Mouse (Mus musculus) MEL (cell line): ENCODE data around the gene Gadd45a. TPM values are rescaled to one million over a fixed set of nuclear protein-coding genes. Genes with fewer than 3 reads are reported as not detected.
A peak's percentile ranks its signal among the peaks of the same experiment; 100 is the strongest.

Experiments used
- DNase-seq: peaks from one replicate; pipeline ENCODE4 v3.0.0; 2011; ENCODE audit warnings: low read depth, low spot score
- H3K27ac ChIP-seq: 2 replicates; pipeline ENCODE4 v1.5.1; 2012; ENCODE audit warnings: low read depth, mild to moderate bottlenecking, control low read depth, low read length, moderate library complexity; ENCODE audit not compliant: control insufficient read depth
- H3K27me3 ChIP-seq, 2 experiments: fragments of 150-350 bp in 1 of 2; sonication (generic) in 1 of 2; 2 replicates each; pipeline ENCODE4 v1.6.1; 2012; ENCODE audit warnings: low read length in 2 of 2, mild to moderate bottlenecking in 2 of 2, improper control_type of control experiment in 1 of 2, moderate library complexity in 1 of 2; ENCODE audit not compliant: insufficient read depth in 2 of 2, control insufficient read depth in 1 of 2
- H3K36me3 ChIP-seq, 2 experiments: 2 replicates each; pipeline ENCODE4 v1.6.1; 2012 to 2014; ENCODE audit warnings: low read length in 2 of 2, improper control_type of control experiment in 1 of 2, inconsistent platforms in 1 of 2, mild to moderate bottlenecking in 1 of 2; ENCODE audit not compliant: insufficient read depth in 2 of 2, control insufficient read depth in 1 of 2
- H3K4me1 ChIP-seq, 2 experiments: fragments of 150-350 bp in 1 of 2; sonication (generic) in 1 of 2; 2 replicates each; pipeline ENCODE4 v1.6.1; 2012; ENCODE audit warnings: low read length in 2 of 2, improper control_type of control experiment in 1 of 2, mild to moderate bottlenecking in 1 of 2; ENCODE audit not compliant: insufficient read depth in 2 of 2, control insufficient read depth in 1 of 2
- H3K4me3 ChIP-seq, 2 experiments: fragments of 150-350 bp in 1 of 2; sonication (generic) in 1 of 2; 2 replicates each; pipeline ENCODE4 v1.5.1; 2012; ENCODE audit warnings: low read depth in 2 of 2, low read length in 2 of 2, mild to moderate bottlenecking in 2 of 2, moderate library complexity in 2 of 2, control low read depth in 1 of 2, improper control_type of control experiment in 1 of 2; ENCODE audit not compliant: control insufficient read depth in 1 of 2, insufficient read depth in 1 of 2
- H3K79me2 ChIP-seq: 2 replicates; pipeline ENCODE4 v1.6.1; 2012; ENCODE audit warnings: mild to moderate bottlenecking, low read length, moderate library complexity; ENCODE audit not compliant: control insufficient read depth, poor library complexity, insufficient read depth
- H3K9ac ChIP-seq: 2 replicates; pipeline ENCODE4 v1.6.1; 2012; ENCODE audit warnings: low read depth, mild to moderate bottlenecking, control low read depth, low read length, moderate library complexity; ENCODE audit not compliant: control insufficient read depth, poor library complexity, severe bottlenecking
- H3K9me3 ChIP-seq: fragments of 150-350 bp; sonication (generic); replicated peaks from 2 replicates; pipeline ENCODE4 v1.6.1; 2012; ENCODE audit warnings: mild to moderate bottlenecking, low read length, improper control_type of control experiment, moderate library complexity; ENCODE audit not compliant: insufficient read depth
- BHLHE40 ChIP-seq: IDR thresholded peaks from 2 replicates; pipeline ENCODE4 v1.6.1; 2012; ENCODE audit warnings: low read depth, mild to moderate bottlenecking, inconsistent platforms, low read length, improper control_type of control experiment, borderline replicate concordance
- CHD1 ChIP-seq: IDR thresholded peaks from 2 replicates; pipeline ENCODE4 v1.6.1; 2012; ENCODE audit warnings: low read depth, mild to moderate bottlenecking, inconsistent platforms, low read length, improper control_type of control experiment
- EP300 ChIP-seq, 2 experiments: IDR thresholded peaks; 2 replicates each; pipeline ENCODE4 v1.6.1; 2011; ENCODE audit warnings: improper control_type of control experiment in 2 of 2, low read length in 2 of 2, low read depth in 1 of 2, mild to moderate bottlenecking in 1 of 2
- ETS1 ChIP-seq: IDR thresholded peaks from 2 replicates; pipeline ENCODE4 v1.6.1; 2012; ENCODE audit warnings: low read depth, mild to moderate bottlenecking, inconsistent platforms, low read length, improper control_type of control experiment, moderate library complexity
- GABPA ChIP-seq: IDR thresholded peaks from 2 replicates; pipeline ENCODE4 v1.6.1; 2012; ENCODE audit warnings: low read depth, mild to moderate bottlenecking, inconsistent platforms, low read length, improper control_type of control experiment, moderate library complexity
- GATA1 ChIP-seq: IDR thresholded peaks from 2 replicates; pipeline ENCODE4 v1.6.1; 2011; ENCODE audit warnings: low read depth, low read length, improper control_type of control experiment
- JUND ChIP-seq: IDR thresholded peaks from 2 replicates; pipeline ENCODE4 v1.6.1; 2011; ENCODE audit warnings: low read depth, mild to moderate bottlenecking, improper control_type of control experiment, low read length
- KAT2A ChIP-seq: conservative IDR thresholded peaks from 2 replicates; pipeline ENCODE4 v1.6.1; 2012; ENCODE audit warnings: low read depth, low read length, improper control_type of control experiment, inconsistent platforms
- MAFK ChIP-seq: IDR thresholded peaks from 2 replicates; pipeline ENCODE4 v1.6.1; 2011; ENCODE audit warnings: low read depth, mild to moderate bottlenecking, low read length, improper control_type of control experiment, borderline replicate concordance
- MXI1 ChIP-seq: IDR thresholded peaks from 2 replicates; pipeline ENCODE4 v1.6.1; 2011; ENCODE audit warnings: mild to moderate bottlenecking, low read depth, low read length, improper control_type of control experiment
- NRF1 ChIP-seq: IDR thresholded peaks from 2 replicates; pipeline ENCODE4 v1.6.1; 2014; ENCODE audit warnings: low read depth, mild to moderate bottlenecking, inconsistent platforms, low read length, improper control_type of control experiment, moderate library complexity; ENCODE audit not compliant: poor library complexity, insufficient read depth, severe bottlenecking
- POLR2A ChIP-seq, 2 experiments: IDR thresholded peaks; 2 replicates each; pipeline ENCODE4 v1.6.1; 2011 to 2012; ENCODE audit warnings: low read length in 2 of 2, mild to moderate bottlenecking in 2 of 2, control low read depth in 1 of 2, improper control_type of control experiment in 1 of 2, low read depth in 1 of 2, moderate library complexity in 1 of 2; ENCODE audit not compliant: control insufficient read depth in 1 of 2, insufficient read depth in 1 of 2, poor library complexity in 1 of 2
- POLR2AphosphoS5 ChIP-seq: IDR thresholded peaks from 2 replicates; pipeline ENCODE4 v1.6.1; 2012; ENCODE audit warnings: low read depth, borderline replicate concordance, mild to moderate bottlenecking, inconsistent platforms, low read length, moderate library complexity, mixed read lengths
- RCOR1 ChIP-seq: IDR thresholded peaks from 2 replicates; pipeline ENCODE4 v1.6.1; 2012; ENCODE audit warnings: low read depth, mild to moderate bottlenecking, inconsistent platforms, low read length, improper control_type of control experiment
- TCF12 ChIP-seq: IDR thresholded peaks from 2 replicates; pipeline ENCODE4 v1.6.1; 2014; ENCODE audit warnings: low read depth, mild to moderate bottlenecking, inconsistent platforms, low read length, improper control_type of control experiment, moderate library complexity
- ZC3H11A ChIP-seq: IDR thresholded peaks from 2 replicates; pipeline ENCODE4 v1.6.1; 2012; ENCODE audit warnings: low read depth, mild to moderate bottlenecking, inconsistent platforms, low read length, improper control_type of control experiment
- polyA plus RNA-seq, 2 experiments: library from polyadenylated mRNA; stranded (reverse) in 1 of 2; unstranded in 1 of 2; fragments of >175 nt in 1 of 2; fragments of >200 nt in 1 of 2; gene quantifications; 2 replicates each; pipeline versions ENCODE4 v1.2.1 to v1.2.4; 2012; ENCODE audit warnings: low replicate concordance in 2 of 2, low read depth in 1 of 2; ENCODE audit not compliant: insufficient read length in 2 of 2, insufficient read depth in 1 of 2, missing spikeins in 1 of 2
- total RNA-seq: library from RNA; depleted of rRNA; stranded (reverse); fragments of 300-350 nt; gene quantifications from 2 replicates; pipeline ENCODE4 v1.2.3, GENCODE M21; 2012

Gene Gadd45a
- total and polyA plus RNA-seq, 3 experiments: 18.1 to 37.4 TPM; not detected in 1

GRCm38 (mm10) chr6:67029312-67029950, 7.8 kb downstream of the Gadd45a start:
- no peaks in the 10 kb centered on the region for H3K27me3 ChIP-seq
- peak overlapping the region; percentile 8 to 12; a peak in 2 of 4 replicates for H3K4me3 ChIP-seq
- peaks cover 39 to 46% of the 10 kb centered on the region in 2 experiments for H3K4me1 ChIP-seq
- H3K36me3 ChIP-seq: peaks cover 0 to 48% of the 10 kb centered on the region in 2 experiments; a peak in 2 of 4 replicates
- peak overlapping the region; percentile 57 for H3K9ac ChIP-seq
- peak overlapping the region; percentile 90 for H3K27ac ChIP-seq
- H3K79me2 ChIP-seq: peaks cover 2% of the 10 kb centered on the region; the same call in 1 of the 2 replicates
- TF ChIP-seq POLR2A (IDR thresholded peaks at IDR 0.05; ENCODE audit: control insufficient read depth in 1 of 2, insufficient read depth in 1 of 2, low read depth in 1 of 2, low read length in 2 of 2, poor library complexity in 1 of 2) (no peak), TCF12 (no peak)
- no peak for DNase-seq
- H3K9me3 ChIP-seq: no peaks in the 10 kb centered on the region

- Histone ChIP-seq H3K36me3 (peaks cover 0 to 37% of the 10 kb centered on the region in 2 experiments; a peak in 2 of 4 replicates), H3K27me3 (no peaks in the 10 kb centered on the region), H3K4me1 (peaks cover 35 to 43% of the 10 kb centered on the region in 2 experiments), H3K9me3 (no peaks in the 10 kb centered on the region), H3K9ac (no peak overlapping the region), H3K4me3 (no peak overlapping the region), H3K79me2 (no peaks in the 10 kb centered on the region), H3K27ac (peak overlapping the region; percentile 32)
- TF ChIP-seq RCOR1: peak; percentile 62; the same call in 1 of the 2 replicates
- no peak for TF ChIP-seq NRF1
- TF ChIP-seq ETS1: peak; percentile 56; the same call in 1 of the 2 replicates
- TF ChIP-seq MXI1: peak; percentile 30; the same call in 1 of the 2 replicates
- peak; percentile 57 for TF ChIP-seq GATA1
- no peak for TF ChIP-seq CHD1
- TF ChIP-seq JUND: no peak
- no peak for TF ChIP-seq BHLHE40
- TF ChIP-seq ZC3H11A: no peak
- peak; percentile 53; the same call in 1 of the 2 replicates for TF ChIP-seq MAFK
- TF ChIP-seq EP300 (IDR thresholded peaks at IDR 0.05; ENCODE audit: low read depth in 1 of 2, low read length in 2 of 2): peak; percentile 49 to 67
- TF ChIP-seq GABPA: no peak
- no peak for TF ChIP-seq POLR2AphosphoS5
- TF ChIP-seq KAT2A: peak; percentile 24; the same call in 1 of the 2 replicates
- peak; percentile 65 for DNase-seq
Observed at GRCm38 (mm10) chr6:67027438-67028142, 9.7 kb downstream of the Gadd45a start.
